Mouse (Mus musculus) intestine, embryonic 15.5 days (tissue): ENCODE measurements around the gene Cdcp2. TPM values are rescaled to one million over a fixed set of nuclear protein-coding genes. Genes with fewer than 3 reads are reported as not detected.

Experiments used
- ATAC-seq: fragments of 200-750 bp; cut with Nextera tagmentation; 2 replicates; pipeline ENCODE4 v1.8.0; 2017; ENCODE audit warnings: moderate TSS enrichment, moderate library complexity
- H3K27ac ChIP-seq: fragments of 300-500 bp; sonication (generic); 2 replicates; pipeline ENCODE4 v1.5.1; 2015; ENCODE audit warnings: mild to moderate bottlenecking, inconsistent platforms
- H3K27me3 ChIP-seq: fragments of 300-500 bp; sonication (generic); replicated peaks from 2 replicates; pipeline ENCODE4 v1.6.1; 2015; ENCODE audit warnings: inconsistent platforms
- H3K36me3 ChIP-seq: fragments of 300-500 bp; sonication (generic); 2 replicates; pipeline ENCODE4 v1.6.1; 2015; ENCODE audit warnings: inconsistent platforms
- H3K4me1 ChIP-seq: fragments of 300-500 bp; sonication (generic); replicated peaks from 2 replicates; pipeline ENCODE4 v1.6.1; 2015; ENCODE audit warnings: inconsistent platforms
- H3K4me2 ChIP-seq: fragments of 300-500 bp; sonication (generic); replicated peaks from 2 replicates; pipeline ENCODE4 v1.6.1; 2015; ENCODE audit warnings: mild to moderate bottlenecking, inconsistent platforms
- H3K4me3 ChIP-seq: fragments of 300-500 bp; sonication (generic); replicated peaks from 2 replicates; pipeline ENCODE4 v1.5.1; 2015; ENCODE audit warnings: inconsistent platforms
- H3K9ac ChIP-seq: fragments of 300-500 bp; sonication (generic); 2 replicates; pipeline ENCODE4 v1.6.1; 2015; ENCODE audit warnings: inconsistent platforms
- H3K9me3 ChIP-seq: fragments of 300-500 bp; sonication (generic); 2 replicates; pipeline ENCODE4 v1.6.1; 2016; ENCODE audit warnings: inconsistent platforms
- WGBS: fragments of 180-500 bp; shearing (Covaris S2); methylation state at CpG from one replicate; pipeline ENCODE4 v1.1.7; 2015; 5-methylcytosine and 5-hydroxymethylcytosine counted together
- polyA plus RNA-seq: library from polyadenylated mRNA; unstranded; fragments of >200 nt; fragmentation: Nextera tagmentation; extraction: Ambion mirVana; gene quantifications from 2 replicates; pipeline ENCODE4 v1.2.1, GENCODE M21; 2015

Gene Cdcp2
- polyA plus RNA-seq, 1 experiment from 2014 or later, result not detected

GRCm38 (mm10) chr4:107067151-107067840 is 29.4 kb upstream of the Cdcp2 start:
- H3K4me3 ChIP-seq, result peak overlapping the region; percentile 80
- H3K36me3 ChIP-seq, result peaks cover 24% of the 10 kb centered on the region
- WGBS, result 5% methylated on average over 33 of the region's 33 CpGs
- 0 out of 2 replicates have a peak overlapping the region, but pooled peaks have one; percentile 22 for H3K27ac ChIP-seq
- H3K4me1 ChIP-seq, result peaks cover 9% of the 10 kb centered on the region
- H3K9ac ChIP-seq, result peak overlapping the region; percentile 65
- H3K9me3 ChIP-seq, result no peaks in the 10 kb centered on the region
- peak overlapping the region; percentile 96 for H3K4me2 ChIP-seq
- peak; percentile 52 for ATAC-seq
- H3K27me3 ChIP-seq, result no peaks in the 10 kb centered on the region

- H3K4me2 ChIP-seq, result no peak overlapping the region
- H3K9me3 ChIP-seq, result no peaks in the 10 kb centered on the region
- H3K4me3 ChIP-seq, result no peak overlapping the region
- WGBS, result 90% methylated on average over 9 of the region's 9 CpGs
- H3K9ac ChIP-seq, result no peak overlapping the region
- no peaks in the 10 kb centered on the region for H3K36me3 ChIP-seq
- ATAC-seq, result no peak
- no peaks in the 10 kb centered on the region for H3K4me1 ChIP-seq
- H3K27me3 ChIP-seq, result no peaks in the 10 kb centered on the region
- no peak overlapping the region for H3K27ac ChIP-seq
These were observed 24.3 kb upstream of the Cdcp2 start for GRCm38 (mm10) chr4:107072343-107072742.

GRCm38 (mm10) chr4:107075456-107075855 is 21.2 kb upstream of the Cdcp2 start:
- no peak overlapping the region for H3K9ac ChIP-seq
- H3K9me3 ChIP-seq, result no peaks in the 10 kb centered on the region
- no peak for ATAC-seq
- no peak overlapping the region for H3K4me2 ChIP-seq
- no peaks in the 10 kb centered on the region for H3K36me3 ChIP-seq
- H3K27ac ChIP-seq, result peak overlapping the region; percentile 11; the same call in 1 of the 2 replicates
- H3K4me3 ChIP-seq, result no peak overlapping the region
- H3K27me3 ChIP-seq, result no peaks in the 10 kb centered on the region
- WGBS, result 40% methylated on average over 5 of the region's 5 CpGs
- no peaks in the 10 kb centered on the region for H3K4me1 ChIP-seq

- no peaks in the 10 kb centered on the region for H3K9me3 ChIP-seq
- no peaks in the 10 kb centered on the region for H3K27me3 ChIP-seq
- H3K4me1 ChIP-seq, result no peaks in the 10 kb centered on the region
- WGBS, result 79% methylated on average over 4 of the region's 4 CpGs
- ATAC-seq, result no peak
- no peaks in the 10 kb centered on the region for H3K36me3 ChIP-seq
- no peak overlapping the region for H3K9ac ChIP-seq
- no peak overlapping the region for H3K4me2 ChIP-seq
- no peak overlapping the region for H3K27ac ChIP-seq
- no peak overlapping the region for H3K4me3 ChIP-seq
These were observed 17.8 kb upstream of the Cdcp2 start for GRCm38 (mm10) chr4:107078894-107079293.

GRCm38 (mm10) chr4:107079716-107080115 is 17.0 kb upstream of the Cdcp2 start:
- Histone ChIP-seq H3K27ac (no peak overlapping the region), H3K36me3 (no peaks in the 10 kb centered on the region), H3K9me3 (no peaks in the 10 kb centered on the region), H3K9ac (no peak overlapping the region), H3K4me2 (no peak overlapping the region), H3K4me3 (no peak overlapping the region), H3K27me3 (no peaks in the 10 kb centered on the region), H3K4me1 (no peaks in the 10 kb centered on the region)
- no peak for ATAC-seq

- H3K9ac ChIP-seq, result no peak overlapping the region
- 77% methylated on average over 3 of the region's 3 CpGs for WGBS
- no peaks in the 10 kb centered on the region for H3K9me3 ChIP-seq
- H3K4me2 ChIP-seq, result no peak overlapping the region
- ATAC-seq, result no peak
- no peak overlapping the region for H3K27ac ChIP-seq
- no peaks in the 10 kb centered on the region for H3K27me3 ChIP-seq
- H3K4me1 ChIP-seq, result no peaks in the 10 kb centered on the region
- no peak overlapping the region for H3K4me3 ChIP-seq
- no peaks in the 10 kb centered on the region for H3K36me3 ChIP-seq
These were observed 14.5 kb upstream of the Cdcp2 start for GRCm38 (mm10) chr4:107082185-107082584.

GRCm38 (mm10) chr4:107083126-107083525 is 13.6 kb upstream of the Cdcp2 start:
- Histone ChIP-seq H3K4me1 (no peaks in the 10 kb centered on the region), H3K4me3 (no peak overlapping the region), H3K4me2 (no peak overlapping the region), H3K36me3 (no peaks in the 10 kb centered on the region), H3K27me3 (no peaks in the 10 kb centered on the region), H3K27ac (no peak overlapping the region), H3K9ac (no peak overlapping the region), H3K9me3 (no peaks in the 10 kb centered on the region)
- ATAC-seq, result no peak
- WGBS, result 87% methylated on average over 4 of the region's 4 CpGs

GRCm38 (mm10) chr4:107084343-107084742 is 12.3 kb upstream of the Cdcp2 start:
- H3K27me3 ChIP-seq, result no peaks in the 10 kb centered on the region
- ATAC-seq, result no peak
- no peak overlapping the region for H3K4me3 ChIP-seq
- no peak overlapping the region for H3K9ac ChIP-seq
- no peaks in the 10 kb centered on the region for H3K36me3 ChIP-seq
- 33% methylated on average over 1 of the region's 1 CpGs for WGBS
- H3K27ac ChIP-seq, result no peak overlapping the region
- H3K4me1 ChIP-seq, result no peaks in the 10 kb centered on the region
- no peak overlapping the region for H3K4me2 ChIP-seq
- H3K9me3 ChIP-seq, result no peaks in the 10 kb centered on the region

- no peaks in the 10 kb centered on the region for H3K36me3 ChIP-seq
- WGBS, result 25% methylated on average over 6 of the region's 6 CpGs
- no peaks in the 10 kb centered on the region for H3K27me3 ChIP-seq
- 0 out of 2 replicates have a peak, but pooled peaks have one; percentile 12 for ATAC-seq
- no peaks in the 10 kb centered on the region for H3K9me3 ChIP-seq
- no peak overlapping the region for H3K4me3 ChIP-seq
- H3K9ac ChIP-seq, result no peak overlapping the region
- H3K27ac ChIP-seq, result no peak overlapping the region
- no peaks in the 10 kb centered on the region for H3K4me1 ChIP-seq
- no peak overlapping the region for H3K4me2 ChIP-seq
These were observed 11.8 kb upstream of the Cdcp2 start for GRCm38 (mm10) chr4:107084858-107085257.

GRCm38 (mm10) chr4:107091696-107092095 is 5.0 kb upstream of the Cdcp2 start:
- Histone ChIP-seq H3K4me3 (no peak overlapping the region), H3K4me1 (peaks cover 3% of the 10 kb centered on the region; the same call in 1 of the 2 replicates)
- no peak for ATAC-seq

GRCm38 (mm10) chr4:107094484-107095187 is 2.1 kb upstream of the Cdcp2 start:
- H3K9me3 ChIP-seq, result no peaks in the 10 kb centered on the region
- H3K36me3 ChIP-seq, result no peaks in the 10 kb centered on the region
- 70% methylated on average over 16 of the region's 16 CpGs for WGBS
- H3K9ac ChIP-seq, result no peak overlapping the region
- peak; percentile 64 for ATAC-seq
- H3K4me2 ChIP-seq, result no peak overlapping the region
- peaks cover 8% of the 10 kb centered on the region; the same call in 1 of the 2 replicates for H3K4me1 ChIP-seq
- no peaks in the 10 kb centered on the region for H3K27me3 ChIP-seq
- H3K27ac ChIP-seq, result no peak overlapping the region
- no peak overlapping the region for H3K4me3 ChIP-seq

More at GRCm38 (mm10) chr4:107091696-107092095, 5.0 kb upstream of the Cdcp2 start:
- Histone ChIP-seq H3K27me3 (no peaks in the 10 kb centered on the region), H3K9me3 (no peaks in the 10 kb centered on the region), H3K36me3 (no peaks in the 10 kb centered on the region), H3K27ac (no peak overlapping the region), H3K4me2 (no peak overlapping the region), H3K9ac (no peak overlapping the region)
- whole genome bisulfite sequencing, result 83% methylated on average over 14 of the region's 14 CpGs

GRCm38 (mm10) chr4:107096043-107096442 is 648 bp upstream of the Cdcp2 start:
- H3K4me2 ChIP-seq, result no peak overlapping the region
- H3K27ac ChIP-seq, result no peak overlapping the region
- H3K4me3 ChIP-seq, result no peak overlapping the region
- no peak for ATAC-seq
- H3K36me3 ChIP-seq, result no peaks in the 10 kb centered on the region
- no peak overlapping the region for H3K9ac ChIP-seq
- no peaks in the 10 kb centered on the region for H3K27me3 ChIP-seq
- H3K4me1 ChIP-seq, result peaks cover 8% of the 10 kb centered on the region; the same call in 1 of the 2 replicates
- 60% methylated on average over 6 of the region's 6 CpGs for WGBS
- no peaks in the 10 kb centered on the region for H3K9me3 ChIP-seq
